Mouse (Mus musculus): ENCODE measurements around the gene Fastkd1. TPM values are rescaled to one million over a fixed set of nuclear protein-coding genes. Genes with fewer than 3 reads are reported as not detected.

The Fastkd1 gene
- polyA plus RNA-seq, 1 experiment = 1.2 TPM

DNA sequence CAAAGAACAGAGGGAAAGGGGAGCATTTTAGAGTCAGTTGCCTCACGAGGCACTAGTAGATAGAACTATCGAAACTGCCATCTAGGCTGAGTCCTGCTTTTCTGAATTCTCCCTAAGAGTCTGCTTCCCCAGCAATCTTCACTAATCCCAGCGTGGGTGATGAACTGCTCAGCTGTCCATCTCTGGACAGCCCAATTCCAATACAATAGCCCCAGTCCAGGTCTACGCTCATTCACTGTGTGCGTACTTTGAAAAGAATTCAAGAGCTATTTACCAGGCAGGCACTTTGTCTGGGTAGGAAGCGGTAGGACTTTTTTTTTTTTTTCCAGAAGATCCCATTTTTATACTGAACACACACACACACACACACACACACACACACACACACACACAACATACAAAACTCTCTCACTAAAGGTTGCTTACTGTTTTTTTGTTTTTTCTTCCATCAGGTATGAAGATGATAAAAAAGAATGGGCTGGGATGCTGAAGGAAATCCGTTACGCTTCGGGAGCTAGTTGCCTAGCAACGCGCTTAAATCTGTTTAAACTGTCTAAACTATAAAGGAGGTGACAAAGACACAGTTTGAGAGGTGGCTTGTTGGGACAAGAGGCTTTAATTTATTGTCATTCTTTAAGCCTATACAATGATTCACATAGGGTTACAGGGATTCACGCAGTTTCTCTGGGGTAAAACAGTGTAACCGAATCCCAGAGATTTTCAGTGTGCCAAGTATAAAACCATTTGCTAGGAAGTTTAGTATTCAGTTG lies 30.1 kb downstream of the Fastkd1 start:
- no peak for TF ChIP-seq GATA1 (IDR thresholded peaks at IDR 0.05; ENCODE audit: low read length)

DNA sequence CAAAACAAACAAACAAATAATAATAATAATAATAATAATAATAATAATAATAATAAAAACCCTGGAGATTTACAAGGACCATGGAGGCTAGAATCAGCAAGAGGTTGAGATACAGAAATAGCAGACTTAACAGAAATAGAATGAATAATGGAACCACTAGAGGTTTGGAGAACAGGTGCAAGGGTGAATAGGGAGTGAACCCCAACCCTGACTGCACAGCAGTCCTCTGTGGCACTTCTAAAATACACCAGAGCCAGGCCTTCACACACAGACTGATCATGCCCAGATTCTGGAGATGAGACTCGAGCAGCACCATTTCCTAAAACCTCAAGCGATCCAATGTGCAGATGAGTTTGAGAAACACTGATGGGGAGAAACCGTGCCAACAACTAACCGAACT lies 31.4 kb downstream of the Fastkd1 start:
- no peak for TF ChIP-seq GATA1 (IDR thresholded peaks at IDR 0.05; ENCODE audit: low read length)

DNA sequence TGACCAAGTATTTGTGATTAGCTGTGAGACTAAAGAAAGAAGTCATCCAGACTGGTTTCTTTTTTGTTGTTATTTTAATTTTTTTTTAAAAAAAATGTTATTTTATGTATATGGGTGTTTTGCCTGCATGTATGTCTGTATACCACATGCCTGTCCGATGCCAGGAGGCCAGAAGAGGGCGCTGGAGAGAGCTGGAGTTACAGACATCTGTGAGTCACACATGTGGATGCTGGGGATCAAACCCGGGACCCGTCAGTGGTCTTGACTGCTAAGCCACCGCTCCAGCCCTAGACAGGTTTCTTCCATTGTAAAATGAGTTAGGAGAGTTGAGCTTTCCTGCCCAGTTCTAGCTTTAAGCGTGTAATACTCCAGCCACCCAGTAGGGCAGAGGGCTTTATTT lies 33.3 kb downstream of the Fastkd1 start:
- TF ChIP-seq GATA1 (IDR thresholded peaks at IDR 0.05; ENCODE audit: low read length) = no peak

DNA sequence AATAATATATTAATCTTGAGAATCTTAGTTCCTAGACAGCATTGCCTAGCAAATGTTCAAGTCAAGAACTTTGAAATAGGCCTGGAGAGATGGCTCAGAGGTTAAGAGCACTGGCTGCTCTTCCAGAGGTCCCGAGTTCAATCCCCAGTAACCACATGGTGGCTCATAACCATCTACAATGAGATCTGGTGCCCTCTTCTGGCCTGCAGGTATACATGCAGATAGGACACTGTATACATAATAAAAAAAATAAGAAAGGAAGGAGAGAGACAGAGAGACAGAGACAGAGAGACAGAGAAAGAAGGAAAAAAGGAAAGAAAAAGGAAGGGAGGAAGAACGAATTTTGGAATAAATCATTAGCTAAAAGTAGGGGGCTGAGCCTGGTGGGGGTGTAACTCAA lies 36.6 kb downstream of the Fastkd1 start:
- TF ChIP-seq GATA1 (IDR thresholded peaks at IDR 0.05; ENCODE audit: low read length) = no peak

DNA sequence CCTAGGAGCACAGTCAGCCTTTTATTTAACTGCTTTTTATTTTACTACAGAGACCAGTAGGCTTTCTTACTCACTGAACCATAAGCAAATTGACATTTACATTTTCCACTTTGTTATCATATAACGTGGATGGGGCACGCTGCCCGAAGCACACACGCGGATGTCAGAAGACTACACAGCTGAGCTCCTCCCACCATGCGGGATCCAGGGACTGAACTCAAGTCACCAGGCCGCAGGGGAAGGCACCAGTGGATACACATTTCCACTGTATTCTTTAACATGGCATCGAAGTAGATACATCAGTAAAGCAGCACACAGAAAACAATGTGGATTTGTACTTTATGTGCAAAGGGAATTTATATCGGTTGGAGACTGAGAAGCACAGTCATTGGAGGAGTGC lies 38.0 kb downstream of the Fastkd1 start:
- no peak for TF ChIP-seq GATA1 (IDR thresholded peaks at IDR 0.05; ENCODE audit: low read length)

DNA sequence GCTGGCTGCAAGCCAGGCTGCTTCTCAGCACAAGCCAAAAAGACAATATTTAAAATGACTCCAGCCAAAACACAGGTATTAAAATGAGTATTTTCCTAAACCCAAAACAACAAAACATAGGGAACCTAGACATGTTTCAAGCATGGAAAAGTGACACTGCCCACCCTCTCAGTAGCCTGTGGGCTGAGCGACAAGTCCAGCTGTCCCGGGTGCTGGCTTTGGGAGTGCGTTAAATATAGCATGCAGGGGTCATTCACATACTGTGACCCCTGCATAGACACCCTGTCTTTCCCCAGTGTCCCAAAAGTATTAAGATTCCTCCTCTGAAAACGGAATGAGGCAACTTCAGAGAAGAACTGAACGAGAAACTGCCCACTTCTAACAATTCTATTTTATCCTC lies 39.6 kb downstream of the Fastkd1 start:
- no peak for TF ChIP-seq GATA1 (IDR thresholded peaks at IDR 0.05; ENCODE audit: low read length)

DNA sequence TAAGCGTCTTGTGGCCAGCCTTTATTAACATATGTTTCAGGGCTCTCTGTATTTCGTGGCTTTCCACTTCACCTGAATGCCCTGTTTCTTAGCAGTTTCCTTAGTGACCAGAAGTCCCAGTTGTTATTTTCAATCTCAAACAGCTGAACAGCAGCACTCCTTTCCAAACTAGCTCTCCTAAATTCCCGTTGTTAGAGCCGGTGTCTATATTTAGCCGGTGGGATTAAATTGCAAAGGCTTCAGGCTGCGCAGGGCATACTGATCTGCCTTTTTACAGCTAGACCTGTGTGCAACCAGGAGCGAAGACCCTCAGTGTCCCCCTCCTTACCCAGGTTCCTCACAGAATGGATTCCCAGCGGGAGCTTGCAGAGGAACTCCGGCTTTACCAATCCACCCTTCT lies 43.5 kb downstream of the Fastkd1 start, which contains the start of gene Klhl41:
Klhl41 (plus strand) TSS at position 268 of the 400 bp plus-strand sequence.
- TF ChIP-seq GATA1 (IDR thresholded peaks at IDR 0.05; ENCODE audit: low read length) = no peak

DNA sequence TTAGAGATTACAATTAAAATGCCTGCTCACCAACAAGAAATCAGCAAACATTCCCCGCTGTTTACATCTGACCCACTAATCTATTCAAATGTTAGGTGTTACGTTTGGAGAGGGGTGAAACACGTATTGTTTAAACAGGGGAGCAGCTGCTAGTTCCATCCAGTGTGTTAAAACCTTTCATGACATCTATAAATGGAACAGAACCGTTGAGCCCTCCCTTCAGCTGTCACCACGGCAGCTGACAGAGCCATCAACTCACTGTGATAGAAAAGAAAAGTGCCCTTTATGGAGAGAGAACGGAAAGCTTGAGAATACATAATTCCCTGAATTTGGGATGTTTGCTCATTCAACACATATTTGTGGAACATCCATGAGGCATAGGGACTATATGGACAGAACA lies 44.9 kb downstream of the Fastkd1 start:
- no peak for TF ChIP-seq GATA1 (IDR thresholded peaks at IDR 0.05; ENCODE audit: low read length)

DNA sequence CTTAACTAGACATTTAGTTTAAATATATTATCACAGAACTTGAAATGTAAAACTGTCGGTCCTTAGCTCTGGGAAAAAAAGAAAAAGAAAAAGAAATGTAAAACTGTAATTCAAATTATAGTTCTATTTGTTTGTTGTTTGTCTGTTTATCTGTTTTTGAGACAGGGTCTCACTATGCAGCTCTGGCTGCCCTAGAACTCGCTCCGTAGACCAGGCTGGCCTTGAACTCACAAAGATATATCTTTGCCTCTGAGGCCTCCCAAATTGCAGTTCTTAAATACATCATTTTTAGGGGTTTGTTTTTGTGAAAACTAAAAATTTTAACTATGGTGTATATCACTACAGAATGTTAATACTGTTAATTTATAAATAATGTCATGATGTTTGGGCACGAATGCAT lies 45.7 kb downstream of the Fastkd1 start:
- TF ChIP-seq GATA1 (IDR thresholded peaks at IDR 0.05; ENCODE audit: low read length) = no peak

DNA sequence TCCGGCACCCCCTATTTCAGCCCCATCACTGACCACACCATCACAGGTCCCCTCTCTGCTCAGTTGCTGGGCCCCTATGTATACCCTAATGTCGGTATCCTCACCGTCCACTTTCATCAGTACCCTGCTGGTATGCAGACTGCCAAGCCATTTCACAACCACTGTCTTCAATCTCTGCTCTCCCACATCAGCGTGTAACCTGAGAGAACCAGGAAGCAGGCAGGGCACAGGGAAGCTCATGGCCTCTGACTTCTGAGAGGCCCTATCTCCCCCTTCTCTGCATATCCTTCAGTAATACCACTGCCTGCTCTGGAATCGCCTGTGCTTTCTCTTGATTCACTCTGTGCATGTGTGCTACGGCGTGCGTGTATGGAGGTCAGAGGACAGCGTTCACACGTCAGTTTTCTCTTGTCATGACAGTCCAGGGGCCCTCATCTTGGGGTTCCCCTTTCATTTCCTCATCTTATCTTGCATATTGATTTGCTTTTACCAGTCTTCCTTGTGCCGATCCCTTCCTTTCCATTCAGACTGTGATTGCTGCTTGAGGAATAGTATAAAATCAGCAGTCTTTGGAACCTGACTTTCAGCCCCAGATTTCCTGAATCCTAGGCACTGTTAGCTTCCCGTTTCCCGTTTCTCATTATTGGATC lies 49.4 kb downstream of the Fastkd1 start:
- no peak for TF ChIP-seq GATA1 (IDR thresholded peaks at IDR 0.05; ENCODE audit: low read length)

DNA sequence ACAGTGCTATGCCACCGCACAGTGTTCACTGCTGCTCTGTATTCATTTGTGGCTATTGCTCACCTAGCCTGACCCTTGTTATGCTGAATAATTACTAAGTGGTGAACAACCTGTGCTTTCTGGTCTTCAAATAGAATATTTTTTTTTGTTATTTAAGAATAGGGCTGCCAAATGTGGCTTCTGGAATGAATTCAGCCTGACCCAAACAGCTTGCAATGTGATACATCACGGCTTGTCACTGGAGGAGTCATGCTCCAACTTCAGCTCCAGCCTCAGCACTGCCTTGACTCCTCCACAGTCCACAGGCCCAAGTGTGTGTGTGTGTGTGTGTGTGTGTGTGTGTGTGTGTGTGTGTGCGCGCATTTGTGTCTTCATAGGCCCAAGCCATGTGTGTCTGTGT lies 54.0 kb downstream of the Fastkd1 start:
- TF ChIP-seq GATA1 (IDR thresholded peaks at IDR 0.05; ENCODE audit: low read length) = no peak

DNA sequence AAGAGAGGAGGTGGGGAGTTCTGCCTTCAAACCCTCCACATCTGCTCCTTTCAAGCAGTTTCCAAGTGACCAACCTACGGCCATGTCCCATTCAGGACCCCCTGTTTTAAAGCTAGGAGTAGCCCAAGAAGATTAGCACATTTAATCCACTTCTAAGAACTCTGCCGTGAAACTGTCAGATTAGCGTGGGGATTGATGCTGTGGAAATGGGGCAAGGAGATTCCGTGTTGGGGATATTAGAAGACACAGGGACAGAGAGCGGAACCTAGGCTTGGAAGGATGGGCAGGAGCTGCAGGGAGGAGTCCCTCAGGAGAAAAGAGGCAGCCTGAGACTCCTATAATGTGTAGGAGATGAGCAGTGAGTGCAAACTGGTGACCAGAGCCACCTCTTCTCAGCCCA lies 63.6 kb downstream of the Fastkd1 start:
- TF ChIP-seq GATA1 (IDR thresholded peaks at IDR 0.05; ENCODE audit: low read length) = no peak

DNA sequence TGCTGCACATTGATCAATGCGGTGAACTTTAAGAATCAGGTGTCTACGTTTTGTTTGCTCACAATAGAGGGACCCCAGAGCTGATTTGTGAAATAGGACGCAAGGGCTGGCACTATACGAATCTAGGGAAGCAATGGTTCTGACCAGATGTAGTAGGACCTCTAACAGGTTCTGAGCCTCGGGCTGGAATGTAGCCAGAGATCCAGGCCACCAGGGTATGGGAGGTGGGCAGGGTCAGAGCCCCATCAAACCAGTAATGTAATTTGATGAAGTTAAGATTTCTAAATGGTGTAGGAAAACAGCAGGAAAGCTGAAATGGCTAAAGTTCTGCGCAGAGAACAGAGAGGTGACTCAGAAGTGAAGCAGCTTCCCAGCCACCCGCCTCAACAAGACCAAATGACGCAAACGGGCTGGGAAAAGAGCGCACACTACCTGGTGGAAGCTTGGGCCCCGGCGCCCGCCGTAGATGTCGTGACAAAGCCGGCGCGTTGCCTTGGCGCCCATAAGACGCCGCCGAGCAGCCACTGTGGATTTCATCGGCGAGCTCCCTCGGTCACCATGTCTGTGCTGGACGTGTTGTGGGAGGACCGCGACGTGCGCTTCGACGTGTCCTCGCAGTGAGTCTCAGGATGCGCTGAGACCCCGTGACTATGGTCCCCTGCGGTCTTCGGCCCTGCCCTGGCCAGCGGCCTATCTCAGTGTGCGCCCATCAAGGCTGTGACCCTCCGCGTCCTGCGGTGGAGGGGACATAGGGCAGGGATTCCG lies 66.4 kb downstream of the Fastkd1 start, which contains the start of gene Bbs5:
Bbs5 (plus strand) TSS at position 446 of the 765 bp plus-strand sequence.
- no peak for TF ChIP-seq GATA1 (IDR thresholded peaks at IDR 0.05; ENCODE audit: low read length)

DNA sequence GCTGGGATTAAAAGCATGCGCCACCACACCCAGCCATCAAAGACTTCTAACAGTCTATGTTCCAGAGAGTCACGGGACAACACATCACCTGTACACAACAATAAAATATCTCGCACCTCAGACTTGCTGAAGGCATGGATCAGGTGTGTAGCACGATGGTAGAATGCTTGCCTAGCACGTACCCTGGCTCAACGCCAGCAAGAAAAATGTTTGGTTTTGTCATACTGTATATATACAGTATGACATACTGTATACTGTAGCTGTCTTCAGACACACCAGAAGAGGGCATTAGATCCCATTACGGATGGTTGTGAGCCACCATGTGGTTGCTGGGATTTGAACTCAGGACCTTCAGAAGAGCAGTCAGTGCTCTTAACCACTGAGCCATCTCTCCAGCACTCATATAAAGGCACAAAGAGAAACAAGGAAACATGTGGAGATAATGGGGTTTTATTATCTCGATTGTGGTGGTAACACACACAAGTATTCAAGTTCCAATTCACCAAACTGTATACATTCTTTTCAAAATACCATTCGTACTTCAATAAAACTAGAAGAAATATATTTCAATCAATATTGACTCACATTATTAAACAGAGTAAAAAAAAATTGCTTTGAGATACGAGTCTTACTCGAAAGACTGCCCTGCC lies 68.2 kb downstream of the Fastkd1 start:
- no peak for TF ChIP-seq GATA1 (IDR thresholded peaks at IDR 0.05; ENCODE audit: low read length)

DNA sequence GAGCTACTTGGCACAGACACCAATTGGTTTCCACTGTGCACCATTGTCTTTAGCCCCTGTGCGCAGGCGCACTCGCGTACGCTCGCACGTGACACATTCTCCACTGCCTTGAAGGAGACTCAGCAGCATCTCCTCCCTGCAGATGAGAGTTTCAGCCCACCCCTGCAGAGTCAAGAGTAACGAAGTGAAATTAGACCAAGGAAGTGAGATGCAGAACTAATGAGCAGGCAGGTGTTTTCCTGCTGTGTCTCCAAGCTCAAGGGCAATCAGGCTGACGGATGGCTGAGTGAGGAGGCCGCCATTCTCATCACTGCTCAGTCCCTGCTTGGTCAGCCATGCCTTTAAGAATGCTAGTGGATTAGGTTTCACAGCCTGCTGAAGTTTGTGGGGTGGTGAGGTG lies 73.2 kb downstream of the Fastkd1 start:
- no peak for TF ChIP-seq GATA1 (IDR thresholded peaks at IDR 0.05; ENCODE audit: low read length)

Other genes starting within 250 kb of the Fastkd1 start
- gene Lrp2, start 127.5 kb downstream of the Fastkd1 start, polyA plus RNA-seq (2012) = not detected in 2 replicates
- not detected in 2 replicates for gene Bbs5, start 66.3 kb downstream of the Fastkd1 start, polyA plus RNA-seq (2012)
- not detected in 2 replicates for gene Klhl41, start 43.4 kb downstream of the Fastkd1 start, polyA plus RNA-seq (2012)
- gene Ppig, start 9.0 kb upstream of the Fastkd1 start, polyA plus RNA-seq (2012) = 18.8 and 33.1 TPM in 2 replicates
- 0.06 TPM in 1 of 2 replicates, not detected in the other for gene Ccdc173, start 76.1 kb upstream of the Fastkd1 start, polyA plus RNA-seq (2012)
- 35.7 and 51.4 TPM in 2 replicates for gene Phospho2, start 76.1 kb upstream of the Fastkd1 start, polyA plus RNA-seq (2012)
- 4.0 TPM in 2 replicates for gene Klhl23, start 108.4 kb upstream of the Fastkd1 start, polyA plus RNA-seq (2012)
- gene Ssb, start 148.0 kb upstream of the Fastkd1 start, polyA plus RNA-seq (2012) = 7.7 and 15.0 TPM in 2 replicates
- 79.3 and 94.9 TPM in 2 replicates for gene Mettl5, start 172.1 kb upstream of the Fastkd1 start, polyA plus RNA-seq (2012)
- 16.2 and 23.0 TPM in 2 replicates for gene Ubr3, start 183.7 kb upstream of the Fastkd1 start, polyA plus RNA-seq (2012)